Mouse (Mus musculus) natural killer cell, adult 2 months (primary cell): ENCODE data around the gene Apol6.

Experiments
- DNase-seq, 2 experiments: peaks; one replicate each; pipeline ENCODE4 v3.0.0; 2022; ENCODE audit warnings: low spot score in 2 of 2

Apol6 gene

DNA sequence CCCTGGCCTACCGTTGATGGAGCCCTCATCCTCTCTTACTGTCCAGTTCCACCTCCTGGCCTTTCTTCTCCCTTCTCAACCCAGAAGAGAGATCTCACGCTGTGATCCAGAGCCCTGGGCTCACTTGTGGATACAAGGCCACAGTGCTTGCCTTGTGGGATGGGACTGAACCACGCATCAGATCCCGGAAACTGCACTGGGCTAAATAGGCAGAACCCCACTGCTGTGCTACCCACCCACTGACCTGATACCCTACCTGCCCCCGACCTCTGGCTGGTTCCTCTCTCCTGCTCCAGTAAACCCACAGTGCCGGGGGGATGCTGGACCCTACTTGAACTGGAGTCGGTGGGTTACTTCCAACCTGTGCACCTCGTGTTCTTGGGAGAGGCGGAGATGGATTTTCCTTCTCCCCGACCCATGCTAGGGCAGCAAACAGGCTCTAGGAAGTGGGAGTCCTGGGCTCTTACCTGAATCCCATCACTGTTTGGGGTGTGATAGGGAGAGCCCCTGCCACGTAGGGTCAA lies 26.3 kb downstream of the Apol6 start:
- no peak for DNase-seq

DNA sequence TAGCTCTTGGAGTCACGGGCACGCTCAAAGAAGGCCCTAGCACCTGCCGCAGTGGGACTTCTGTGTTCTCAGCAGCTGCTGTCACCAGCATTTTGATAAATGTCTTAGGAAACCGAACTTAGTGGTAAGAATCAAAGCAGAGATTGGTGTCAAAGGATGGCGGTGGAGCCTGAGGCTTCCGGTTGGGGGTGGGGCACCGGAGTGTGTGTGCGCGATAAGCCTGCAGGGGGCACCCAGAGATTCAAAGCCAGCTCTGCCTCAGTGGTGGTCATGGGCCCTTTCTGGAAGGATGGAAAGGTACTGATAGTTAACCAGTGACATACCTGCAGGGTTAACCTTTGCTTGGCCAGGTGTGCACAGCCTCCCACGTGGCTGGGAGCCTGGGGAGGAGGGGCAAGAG lies 27.0 kb downstream of the Apol6 start:
- DNase-seq = peak in 1 of 2 experiments; percentile 7

DNA sequence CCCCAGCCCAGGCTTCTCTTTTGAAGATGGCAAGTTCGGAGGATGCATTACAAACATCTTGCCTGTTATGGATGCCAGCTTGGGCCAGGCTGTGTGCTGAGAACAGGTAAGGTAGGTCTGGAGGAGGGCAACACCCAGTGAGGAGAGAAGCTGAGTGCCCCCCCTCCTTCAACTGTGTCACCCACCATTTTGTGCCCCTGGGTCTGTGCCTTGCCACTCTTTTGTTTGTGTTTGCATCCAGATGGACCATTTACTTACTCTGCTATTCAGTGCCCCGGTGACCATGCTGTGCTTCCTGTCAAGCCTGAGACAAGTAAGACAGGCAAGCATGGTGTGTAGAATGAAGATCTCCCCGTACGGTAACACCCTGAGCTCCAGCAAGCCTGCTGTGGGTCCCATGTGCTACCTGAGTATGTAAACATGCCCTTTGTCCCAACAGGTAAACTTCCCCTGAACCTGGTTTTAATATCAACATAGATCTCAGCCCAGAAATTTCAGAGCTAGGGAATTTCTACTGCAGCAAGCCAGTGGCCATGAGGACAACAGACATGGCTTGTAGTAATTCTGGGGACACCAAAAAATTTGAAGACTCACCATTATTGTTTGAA lies 28.1 kb downstream of the Apol6 start:
- DNase-seq = no peak

DNA sequence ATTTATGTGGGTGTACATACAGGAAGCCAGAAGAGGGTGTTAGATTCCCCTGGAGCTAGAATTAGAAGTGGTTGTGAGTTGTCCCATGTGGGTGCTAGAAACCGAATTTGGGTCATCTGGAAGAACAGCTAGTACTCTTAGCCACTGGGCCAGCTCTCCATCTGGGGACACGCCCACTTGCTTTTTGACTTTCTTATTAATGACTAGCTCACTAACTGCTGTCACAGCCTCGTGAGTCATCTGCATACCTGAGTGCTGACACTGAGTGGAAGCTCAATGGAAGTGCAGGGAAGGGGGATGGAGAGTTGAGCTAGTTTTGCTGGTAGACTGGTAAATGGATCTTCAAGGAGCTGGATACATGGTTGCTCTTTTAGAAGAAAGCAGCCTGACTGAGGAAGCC lies 32.0 kb downstream of the Apol6 start:
- no peak for DNase-seq

DNA sequence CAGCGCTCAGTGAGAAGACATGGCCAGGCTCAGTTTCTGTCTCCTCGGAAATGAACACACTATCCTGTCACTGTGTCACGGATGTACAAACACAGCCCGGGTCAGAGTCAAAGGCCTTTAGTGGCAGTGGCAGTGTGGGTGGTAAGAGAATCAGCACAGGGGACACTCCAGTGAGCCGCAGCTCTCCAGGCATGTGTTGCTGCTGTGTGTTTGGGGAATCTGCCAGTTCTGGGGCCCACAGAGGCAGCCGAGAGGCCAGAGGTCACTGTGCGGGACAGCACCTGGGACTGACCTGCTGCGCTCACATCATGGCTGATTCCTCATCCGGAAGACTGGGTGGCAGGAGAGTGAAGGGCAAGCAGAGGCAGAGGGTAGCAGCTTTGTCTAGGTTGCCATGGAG lies 33.4 kb downstream of the Apol6 start:
- DNase-seq = no peak

DNA sequence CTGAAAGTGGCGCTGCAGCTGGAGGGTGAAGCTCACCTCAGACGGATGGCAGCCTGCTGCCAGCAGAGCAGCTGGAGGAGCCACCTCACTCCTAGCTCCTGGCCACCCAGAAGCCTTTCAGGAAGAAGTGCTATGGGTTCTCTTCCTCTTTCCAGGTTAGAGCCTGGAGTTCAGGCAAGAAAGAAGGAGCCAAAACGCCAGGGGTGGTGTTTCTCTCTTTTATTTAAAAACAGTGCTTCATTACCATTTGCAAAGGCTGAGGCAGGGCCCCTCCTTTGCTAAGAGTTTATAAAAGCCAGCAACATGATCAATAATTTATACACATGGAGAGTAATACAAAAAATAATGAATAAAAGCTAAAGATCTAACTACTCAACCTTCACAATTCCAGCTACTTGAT lies 34.3 kb downstream of the Apol6 start:
- DNase-seq = no peak

DNA sequence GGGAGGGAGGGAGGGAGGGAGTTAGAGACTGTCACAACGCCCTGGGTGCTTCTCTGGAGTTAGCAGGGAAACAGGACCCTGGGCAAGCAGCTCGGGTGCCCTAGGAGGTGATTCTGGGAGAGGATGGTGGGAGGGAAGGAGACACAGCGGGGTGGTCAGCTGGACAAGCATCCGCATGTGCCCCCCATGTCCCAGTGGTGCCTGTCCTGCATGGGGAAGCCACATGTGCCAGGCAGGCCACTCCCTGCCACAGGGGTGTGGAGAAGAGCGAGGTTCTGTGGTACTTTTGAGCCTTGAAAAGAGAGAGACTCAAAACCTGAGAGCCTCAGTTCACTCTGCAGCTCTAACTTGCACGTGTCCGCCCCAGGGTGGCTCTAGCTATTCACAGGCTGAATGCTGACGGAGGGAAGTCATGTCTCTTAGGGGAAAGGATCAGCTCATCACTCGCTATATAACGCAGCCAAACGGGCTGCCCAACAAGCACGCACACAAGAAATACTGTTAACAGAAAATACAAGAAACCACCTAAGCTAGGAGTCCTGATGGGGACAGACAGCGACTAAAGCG lies 34.8 kb downstream of the Apol6 start:
- DNase-seq = no peak

DNA sequence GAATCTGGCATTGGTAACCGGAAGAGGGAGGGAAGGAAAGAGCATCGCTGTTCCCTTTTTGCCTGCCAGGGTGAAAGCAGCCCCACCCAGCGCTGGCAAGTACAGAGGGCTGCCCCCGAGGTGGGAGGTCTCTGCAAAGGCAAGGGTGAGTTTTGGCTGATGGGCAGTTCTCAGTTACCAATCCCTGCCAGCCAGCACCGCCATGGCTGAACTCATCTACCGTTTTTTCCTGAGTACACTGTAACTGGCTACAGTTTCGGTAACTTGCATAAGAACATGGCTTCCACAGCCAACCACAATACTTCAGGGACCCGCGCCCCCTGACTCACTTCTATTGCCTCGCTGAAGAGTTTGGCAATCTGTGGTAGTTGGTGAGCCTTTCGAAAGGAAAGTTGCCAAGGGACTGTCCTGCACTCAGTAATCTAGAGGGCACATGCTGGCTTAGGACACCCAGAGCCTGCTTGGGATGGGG lies 35.4 kb downstream of the Apol6 start:
- DNase-seq = no peak

DNA sequence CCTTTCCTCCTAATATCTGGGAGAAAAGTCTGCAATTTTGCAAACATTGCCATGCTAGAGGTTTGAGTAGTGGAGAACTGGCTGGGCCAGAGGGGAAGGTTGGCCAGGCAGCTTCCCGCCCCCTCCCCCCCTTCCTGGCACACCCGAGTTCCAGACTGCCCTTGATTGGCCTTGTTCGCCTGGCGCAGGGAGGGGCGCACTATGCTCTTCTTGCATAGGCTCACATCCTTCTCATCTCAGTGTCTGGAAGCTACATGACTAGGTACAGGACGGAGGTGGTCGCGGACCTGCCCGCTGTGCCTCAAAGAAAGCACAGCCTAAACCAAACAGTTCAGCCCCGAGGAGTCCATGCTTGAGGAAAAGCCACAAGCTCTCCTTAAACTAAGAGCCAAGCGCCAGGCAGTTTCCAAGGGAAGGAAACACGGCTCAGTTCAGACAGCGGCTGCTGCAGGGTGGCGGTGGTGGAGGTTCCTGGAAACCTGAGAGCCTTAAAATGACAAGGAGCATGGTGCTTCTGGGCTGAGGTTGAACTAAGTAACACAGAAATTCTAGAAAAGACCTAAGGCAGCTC lies 36.2 kb downstream of the Apol6 start:
- no peak for DNase-seq

DNA sequence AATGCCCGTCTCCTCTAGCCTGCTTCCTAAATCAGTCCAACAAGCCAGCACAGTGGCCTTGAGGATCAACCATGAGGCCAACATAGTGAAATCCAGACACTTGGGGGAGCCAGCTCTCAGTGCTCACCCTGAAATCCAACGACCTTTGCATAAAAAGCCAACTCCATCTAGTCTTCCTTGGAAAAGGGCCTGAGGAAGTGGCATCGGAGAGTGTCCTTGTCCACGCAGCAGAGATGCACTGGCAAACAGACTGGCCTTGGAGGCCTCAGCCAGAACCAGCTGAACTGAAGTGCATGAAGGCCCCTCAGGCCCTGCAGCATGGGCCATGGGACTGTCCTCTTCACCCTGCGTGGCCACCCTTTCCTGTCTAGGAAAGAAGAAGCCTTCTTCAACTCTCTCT lies 36.9 kb downstream of the Apol6 start:
- no peak for DNase-seq

DNA sequence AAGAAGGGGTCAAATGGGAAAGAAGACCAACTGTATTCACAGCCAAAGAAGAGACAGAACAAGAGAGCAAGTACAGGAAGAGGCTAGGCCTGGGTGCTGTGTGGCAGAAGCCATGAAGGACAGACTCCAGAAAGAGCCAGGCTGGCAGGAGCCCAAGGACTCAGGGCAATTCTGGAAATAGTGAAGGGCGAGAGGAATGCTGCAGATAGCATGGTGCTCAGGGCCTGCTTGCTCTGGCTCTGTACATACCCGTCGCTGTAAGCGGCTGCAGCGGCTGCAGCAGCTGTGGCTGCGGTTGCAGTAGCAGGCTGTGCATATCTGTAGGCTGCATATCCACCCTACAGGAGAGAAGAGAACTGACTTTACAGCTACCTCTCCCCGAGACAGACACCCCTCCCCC lies 41.3 kb downstream of the Apol6 start:
- no peak for DNase-seq

DNA sequence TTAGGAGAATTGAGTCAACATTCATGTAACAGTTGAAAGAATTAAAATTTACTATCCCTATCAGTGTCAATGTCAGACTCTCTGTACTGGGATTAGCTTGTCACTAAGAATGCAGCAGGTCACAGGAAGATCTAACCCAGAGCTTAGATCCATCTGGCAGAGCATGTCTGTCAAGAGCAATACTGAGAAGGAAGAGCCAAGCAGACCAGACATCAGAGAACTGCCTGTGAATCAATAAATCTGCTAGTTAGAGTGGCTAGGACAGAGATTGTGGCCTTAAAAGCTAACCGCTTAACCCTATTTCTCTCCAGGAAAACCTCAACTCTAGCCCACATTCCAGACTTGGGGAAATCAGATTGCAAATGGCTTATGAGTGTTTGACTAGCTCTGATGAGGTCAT lies 42.0 kb downstream of the Apol6 start:
- no peak for DNase-seq

DNA sequence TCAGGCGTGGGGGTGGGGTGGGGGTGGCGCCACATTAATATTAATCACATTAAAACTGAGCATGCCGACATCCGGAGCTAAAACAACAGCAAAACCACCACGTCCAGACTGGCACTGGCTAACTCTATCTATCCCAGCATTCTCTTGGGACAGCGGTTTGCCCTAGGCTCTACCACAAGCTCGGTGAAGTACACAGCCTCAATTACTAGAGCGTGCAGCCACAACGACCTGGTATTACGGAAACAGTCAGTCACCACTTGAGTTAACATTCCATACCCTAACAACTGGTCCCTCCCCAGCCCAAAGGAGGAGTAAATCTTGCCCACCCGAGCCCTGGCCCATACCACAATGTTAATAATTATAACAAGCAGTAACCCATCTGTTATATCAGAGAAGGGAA lies 44.7 kb downstream of the Apol6 start:
- DNase-seq = no peak

DNA sequence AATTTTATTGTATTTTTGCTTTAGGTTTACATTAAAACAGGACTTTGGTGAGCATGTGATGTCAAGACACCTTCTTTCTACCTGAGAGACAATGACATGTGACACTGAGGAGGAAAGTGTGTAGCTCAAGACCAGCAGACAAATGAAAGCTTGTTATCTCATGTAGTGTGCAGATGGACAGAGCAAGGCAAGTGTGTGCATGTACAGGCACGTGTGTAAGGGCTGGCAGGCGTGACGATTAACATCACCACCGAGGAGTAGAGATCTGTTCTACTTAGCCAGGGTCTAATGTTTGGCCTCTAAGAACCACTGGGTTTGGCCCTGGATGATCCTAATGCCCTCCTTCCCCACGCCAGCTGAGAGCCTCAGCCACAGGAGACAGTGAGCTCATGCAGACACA lies 46.0 kb downstream of the Apol6 start:
- DNase-seq = no peak

DNA sequence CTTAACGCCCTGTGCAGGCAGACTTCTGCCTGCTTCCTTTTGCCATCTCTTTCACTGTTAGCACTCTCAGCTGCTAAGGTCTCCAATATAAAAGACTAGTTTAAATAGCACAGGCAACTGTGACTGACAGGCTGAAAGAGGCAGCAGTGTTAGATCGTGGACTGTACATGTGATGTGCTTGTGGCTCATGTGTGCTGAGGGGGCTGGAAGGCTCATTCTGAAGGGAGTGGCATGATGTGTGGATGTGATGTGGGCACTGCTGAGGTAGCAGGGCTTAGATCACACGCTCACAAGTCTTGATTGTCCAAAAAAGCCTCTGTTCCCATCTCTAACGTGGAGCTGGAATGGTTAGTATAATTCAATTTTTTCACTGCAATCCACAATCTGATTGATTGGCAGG lies 46.9 kb downstream of the Apol6 start:
- DNase-seq = no peak

DNA sequence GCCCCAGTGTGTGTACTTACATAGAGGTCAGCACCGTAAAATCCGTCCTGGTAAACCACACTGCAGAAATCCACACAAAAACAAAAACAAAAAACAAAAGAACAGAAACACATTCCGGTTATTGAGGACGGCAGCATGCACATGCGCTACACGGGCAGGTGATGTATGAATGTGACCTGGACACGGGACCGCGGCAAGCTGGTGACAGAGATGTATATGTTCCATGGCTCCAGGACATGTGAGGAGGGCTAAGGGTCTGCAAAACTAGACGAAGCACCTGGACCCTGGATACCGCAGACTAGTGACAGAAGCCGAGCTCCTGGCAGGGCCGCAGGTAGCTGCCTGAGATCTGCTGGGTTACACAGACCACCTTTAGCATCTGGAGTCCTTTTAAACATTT lies 49.9 kb downstream of the Apol6 start:
- DNase-seq = no peak

DNA sequence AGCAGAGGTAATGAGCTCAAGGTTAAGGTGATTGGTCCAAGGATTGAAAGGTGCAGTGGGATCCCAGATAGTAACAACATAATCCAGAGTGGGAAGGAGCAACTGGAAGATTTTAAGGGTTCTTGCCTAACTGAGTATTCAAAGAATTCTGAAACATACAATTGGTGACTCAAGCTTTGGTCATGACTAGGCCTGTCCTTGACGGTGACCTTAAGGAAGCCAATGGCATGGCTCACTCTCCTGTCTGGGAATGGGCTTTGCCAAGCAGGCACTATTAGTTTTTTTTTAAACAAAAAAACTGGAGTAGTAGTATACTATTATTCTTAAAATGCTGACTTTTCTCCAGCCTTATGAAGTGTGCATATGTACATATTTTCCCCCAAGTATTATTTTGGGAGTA lies 50.7 kb downstream of the Apol6 start:
- no peak for DNase-seq

DNA sequence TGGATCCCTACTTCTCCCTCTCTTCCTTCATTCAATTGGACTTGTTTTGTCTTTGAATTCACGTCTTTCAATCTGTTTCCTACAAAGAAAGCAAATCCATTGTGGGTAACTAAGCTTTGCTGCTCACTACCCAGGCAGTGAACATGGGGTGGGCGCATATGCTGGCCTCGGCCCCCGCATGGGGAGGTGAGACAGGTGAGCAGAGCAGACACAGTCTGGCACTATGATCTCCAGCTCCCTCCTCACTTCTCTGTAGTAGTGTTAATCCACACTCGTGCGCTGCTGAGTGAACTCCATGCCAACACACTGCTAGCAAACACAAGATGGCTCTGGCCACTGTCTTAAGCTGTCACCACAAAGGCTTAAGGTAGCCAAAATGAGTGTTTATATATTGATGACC lies 52.8 kb downstream of the Apol6 start:
- DNase-seq = no peak

DNA sequence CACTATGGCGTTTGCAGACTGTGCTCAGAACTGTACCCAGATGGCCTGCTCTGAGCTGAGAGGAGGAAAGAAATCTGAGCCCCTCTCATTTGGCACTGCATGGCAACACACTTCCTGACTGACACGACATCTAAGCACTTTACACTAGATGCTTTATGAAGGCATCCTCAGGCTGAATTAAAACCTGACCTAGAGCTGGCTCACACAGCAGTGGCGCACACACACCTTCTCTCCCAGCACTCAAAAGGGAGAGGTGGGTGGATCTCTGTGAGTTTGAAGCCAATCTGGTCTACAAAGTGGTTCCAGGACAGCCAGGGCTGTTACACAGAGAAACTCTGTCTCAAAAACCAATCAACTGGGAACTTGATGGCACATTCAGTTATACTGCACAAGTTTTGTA lies 55.2 kb downstream of the Apol6 start:
- DNase-seq = no peak

DNA sequence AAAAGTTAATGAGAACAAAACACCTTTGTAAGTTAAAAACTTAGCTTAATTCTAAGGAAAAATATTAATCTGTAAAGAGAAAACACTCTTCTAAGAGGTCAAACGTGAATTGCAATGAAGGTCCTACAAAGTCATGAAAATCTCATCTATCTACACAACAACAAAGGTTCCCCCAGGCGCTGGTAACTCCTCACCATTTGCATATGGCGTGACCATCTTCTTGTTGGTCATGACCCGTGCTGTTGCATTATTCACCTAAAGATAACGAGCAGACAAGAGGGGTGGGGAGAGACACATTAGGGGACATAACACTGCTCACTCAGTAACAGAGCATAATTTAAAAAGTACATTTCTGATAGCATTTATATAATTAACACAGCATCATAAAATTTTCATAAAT lies 58.2 kb downstream of the Apol6 start:
- DNase-seq = no peak

DNA sequence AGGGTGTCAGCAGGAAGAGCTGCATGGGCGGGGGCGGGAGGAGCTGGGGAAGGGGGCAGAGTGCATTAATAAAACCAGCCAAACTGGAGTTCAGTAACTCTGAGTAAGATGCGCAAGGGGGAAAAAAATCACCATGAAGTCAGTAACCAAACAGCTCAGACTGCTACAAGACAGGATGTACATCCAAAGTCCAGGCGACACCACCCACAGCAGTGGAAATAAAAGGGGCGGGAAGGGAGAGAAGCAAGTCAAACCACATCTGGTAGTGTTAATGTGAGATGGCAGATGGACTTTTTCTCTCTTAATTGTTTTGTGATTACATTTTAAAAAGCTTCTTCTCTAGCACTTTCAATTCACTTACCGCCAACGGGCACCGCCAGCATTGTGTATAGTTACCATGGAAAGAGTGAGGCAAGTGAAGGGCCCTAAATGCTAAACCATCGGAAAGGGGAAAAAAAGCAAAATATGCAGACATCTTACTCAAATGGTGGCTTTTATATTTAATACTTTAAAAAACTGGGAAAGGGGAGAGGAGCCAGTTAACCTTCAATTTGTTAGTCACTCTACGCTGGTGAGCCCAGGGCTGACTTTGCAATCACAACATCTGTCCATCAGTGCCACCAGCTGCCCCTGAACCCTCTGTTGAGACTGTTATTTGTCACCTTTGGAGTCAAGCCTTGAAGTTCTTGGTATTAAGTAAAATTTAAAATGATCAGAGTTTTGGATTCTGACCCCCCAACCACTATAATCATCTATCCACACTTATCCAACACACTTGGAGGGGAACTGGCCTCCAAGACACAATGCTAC lies 60.0 kb downstream of the Apol6 start:
- DNase-seq = no peak

DNA sequence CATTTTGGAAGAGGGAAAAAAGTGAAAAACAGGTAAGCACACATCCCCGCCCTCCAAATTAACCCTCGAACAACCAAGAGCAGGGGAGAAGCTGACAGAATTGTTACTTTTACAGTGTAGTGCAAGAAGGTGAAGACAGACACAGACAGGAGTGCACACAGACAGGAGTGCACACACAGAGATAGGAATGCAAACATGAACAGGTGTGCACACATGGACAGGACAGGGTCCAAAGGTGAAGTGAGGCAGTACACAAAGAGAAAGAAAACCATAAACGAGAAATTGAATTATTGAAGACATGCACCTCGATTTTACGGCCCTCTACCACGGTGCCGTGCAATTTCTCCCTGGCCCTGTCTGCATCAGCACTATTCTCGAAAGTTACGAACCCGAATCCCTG lies 60.7 kb downstream of the Apol6 start:
- DNase-seq = no peak
